Mouse (Mus musculus) liver, embryonic 13.5 days (tissue): ENCODE results near the gene A630023A22Rik. TPM values are rescaled to one million over a fixed set of nuclear protein-coding genes. Genes with fewer than 3 reads are reported as not detected.

Experiments used
- ATAC-seq: fragments of 200-750 bp; cut with Nextera tagmentation; 2 replicates; pipeline ENCODE4 v1.8.0; 2017; ENCODE audit warnings: low read depth, mild to moderate bottlenecking, moderate number of reproducible peaks, moderate library complexity
- DNase-seq: peaks from one replicate; pipeline ENCODE4 v3.0.0; 2022
- H3K27ac ChIP-seq: fragments of 300-500 bp; sonication (generic); 2 replicates; pipeline ENCODE4 v1.5.1; 2015; ENCODE audit warnings: moderate library complexity, mild to moderate bottlenecking, inconsistent platforms
- H3K27me3 ChIP-seq: fragments of 300-500 bp; sonication (generic); 2 replicates; pipeline ENCODE4 v1.6.1; 2015; ENCODE audit warnings: mild to moderate bottlenecking, inconsistent platforms
- H3K36me3 ChIP-seq: fragments of 300-500 bp; sonication (generic); 2 replicates; pipeline ENCODE4 v1.6.1; 2015; ENCODE audit warnings: mild to moderate bottlenecking, inconsistent platforms
- H3K4me1 ChIP-seq: fragments of 300-500 bp; sonication (generic); replicated peaks from 2 replicates; pipeline ENCODE4 v1.6.1; 2015; ENCODE audit warnings: inconsistent platforms
- H3K4me2 ChIP-seq: fragments of 300-500 bp; sonication (generic); 2 replicates; pipeline ENCODE4 v1.6.1; 2015; ENCODE audit warnings: inconsistent platforms, mild to moderate bottlenecking, moderate library complexity
- H3K4me3 ChIP-seq: fragments of 300-500 bp; sonication (generic); replicated peaks from 2 replicates; pipeline ENCODE4 v1.5.1; 2015; ENCODE audit warnings: mild to moderate bottlenecking, inconsistent platforms
- H3K9ac ChIP-seq: fragments of 300-500 bp; sonication (generic); 2 replicates; pipeline ENCODE4 v1.6.1; 2015; ENCODE audit warnings: mild to moderate bottlenecking, inconsistent platforms
- H3K9me3 ChIP-seq: fragments of 300-500 bp; sonication (generic); replicated peaks from 2 replicates; pipeline ENCODE4 v1.6.1; 2016; ENCODE audit warnings: inconsistent platforms
- WGBS: fragments of 180-500 bp; shearing (Covaris S2); methylation state at CpG from one replicate; pipeline ENCODE4 v1.1.7; 2015; ENCODE audit not compliant: insufficient replicate concordance; 5-methylcytosine and 5-hydroxymethylcytosine counted together
- polyA plus RNA-seq: library from polyadenylated mRNA; unstranded; fragments of >200 nt; fragmentation: Nextera tagmentation; extraction: Ambion mirVana; gene quantifications from 2 replicates; pipeline ENCODE4 v1.2.1, GENCODE M21; 2015

The A630023A22Rik gene
- polyA plus RNA-seq, 1 experiment from 2014 or later: not detected

GRCm38 (mm10) chr14:34085731-34086130 lies 16.8 kb downstream of the A630023A22Rik start, which contains the start of gene Anxa8:
Anxa8 (plus strand) TSS chr14:34085981.
- H3K27me3 ChIP-seq: no peaks in the 10 kb centered on the region
- H3K36me3 ChIP-seq: no peaks in the 10 kb centered on the region
- no peak within 1 kb of the TSS for H3K4me2 ChIP-seq
- H3K4me3 ChIP-seq: no peak within 1 kb of the TSS
- H3K9me3 ChIP-seq: no peaks in the 10 kb centered on the region
- WGBS: 45% methylated on average over 4 of the region's 4 CpGs
- no peak for ATAC-seq
- no peak within 1 kb of the TSS for H3K9ac ChIP-seq
- H3K27ac ChIP-seq: no peak within 1 kb of the TSS
- DNase-seq: no peak
- H3K4me1 ChIP-seq: no peaks in the 10 kb centered on the region

GRCm38 (mm10) chr14:34080321-34080997 lies 22.1 kb downstream of the A630023A22Rik start:
- Histone ChIP-seq H3K9ac (no peak overlapping the region), H3K27me3 (no peaks in the 10 kb centered on the region), H3K4me2 (no peak overlapping the region), H3K36me3 (no peaks in the 10 kb centered on the region), H3K9me3 (no peaks in the 10 kb centered on the region), H3K4me3 (no peak overlapping the region), H3K4me1 (no peaks in the 10 kb centered on the region), H3K27ac (no peak overlapping the region)
- 8% methylated on average over 11 of the region's 11 CpGs for WGBS
- DNase-seq (peak; percentile 15), ATAC-seq (0 out of 2 replicates have a peak, but pooled peaks have one; percentile 26)

GRCm38 (mm10) chr14:34078293-34078692 lies 24.3 kb downstream of the A630023A22Rik start:
- H3K9me3 ChIP-seq: no peaks in the 10 kb centered on the region
- no peak overlapping the region for H3K9ac ChIP-seq
- H3K27ac ChIP-seq: no peak overlapping the region
- H3K27me3 ChIP-seq: no peaks in the 10 kb centered on the region
- 43% methylated on average over 4 of the region's 4 CpGs for WGBS
- no peak overlapping the region for H3K4me3 ChIP-seq
- no peaks in the 10 kb centered on the region for H3K4me1 ChIP-seq
- no peaks in the 10 kb centered on the region for H3K36me3 ChIP-seq
- ATAC-seq: no peak
- no peak for DNase-seq
- H3K4me2 ChIP-seq: no peak overlapping the region

DNA sequence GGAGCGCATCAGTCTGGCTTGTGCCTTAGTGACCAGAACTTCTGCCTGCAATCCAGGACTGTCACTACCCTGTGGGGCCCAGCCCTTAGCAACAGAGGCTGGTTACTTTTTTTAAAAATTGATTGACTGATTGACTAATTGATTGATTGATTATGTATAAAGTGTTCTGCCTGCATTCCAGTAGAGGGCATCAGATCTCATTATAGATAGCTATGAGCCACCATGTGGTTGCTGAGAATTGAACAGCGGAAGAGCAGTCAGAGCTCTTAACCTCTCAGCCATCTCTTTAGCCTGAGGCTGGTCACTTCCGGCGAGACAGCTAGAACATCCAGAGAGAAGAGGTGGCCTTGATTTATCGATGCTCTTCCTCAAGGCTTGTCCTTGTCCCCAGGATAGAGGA lies 25.3 kb downstream of the A630023A22Rik start:
- DNase-seq: no peak
- Histone ChIP-seq H3K4me1 (no peaks in the 10 kb centered on the region), H3K4me2 (no peak overlapping the region), H3K27ac (no peak overlapping the region), H3K9me3 (no peaks in the 10 kb centered on the region), H3K36me3 (no peaks in the 10 kb centered on the region), H3K27me3 (no peaks in the 10 kb centered on the region), H3K4me3 (no peak overlapping the region), H3K9ac (no peak overlapping the region)
- no peak for ATAC-seq
- 60% methylated on average over 5 of the region's 5 CpGs for WGBS

DNA sequence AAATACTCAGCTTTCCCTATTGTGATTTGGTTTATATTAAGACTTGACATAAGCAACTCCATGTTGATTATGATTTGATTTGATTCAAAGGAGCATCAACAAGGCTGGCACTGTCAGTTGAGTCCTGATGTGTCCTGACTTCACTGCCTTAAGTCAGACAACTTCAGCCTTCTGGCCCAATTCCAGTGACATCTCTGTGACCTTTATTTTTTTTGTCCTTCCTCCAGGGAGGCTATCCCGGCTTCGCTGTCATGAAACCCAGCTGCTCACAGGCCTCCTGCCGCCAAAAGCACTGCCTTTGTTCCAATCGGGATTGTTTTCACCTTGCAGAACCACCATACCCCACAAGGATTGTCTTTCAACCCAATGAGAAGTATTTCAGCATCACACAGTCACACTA lies 27.2 kb downstream of the A630023A22Rik start:
- Histone ChIP-seq H3K4me1 (no peaks in the 10 kb centered on the region), H3K4me2 (no peak overlapping the region), H3K9ac (no peak overlapping the region), H3K4me3 (no peak overlapping the region), H3K27me3 (no peaks in the 10 kb centered on the region), H3K27ac (no peak overlapping the region), H3K36me3 (no peaks in the 10 kb centered on the region), H3K9me3 (no peaks in the 10 kb centered on the region)
- 45% methylated on average over 4 of the region's 4 CpGs for WGBS
- DNase-seq: no peak
- no peak for ATAC-seq

- whole genome bisulfite sequencing: 64% methylated on average over 6 of the region's 6 CpGs
- Histone ChIP-seq H3K4me1 (no peaks in the 10 kb centered on the region), H3K9ac (no peak overlapping the region), H3K4me3 (no peak overlapping the region), H3K27ac (no peak overlapping the region), H3K9me3 (no peaks in the 10 kb centered on the region), H3K27me3 (no peaks in the 10 kb centered on the region), H3K4me2 (no peak overlapping the region), H3K36me3 (no peaks in the 10 kb centered on the region)
- ATAC-seq: no peak
- DNase-seq: no peak
Observed at GRCm38 (mm10) chr14:34071665-34072064, 30.9 kb downstream of the A630023A22Rik start.

DNA sequence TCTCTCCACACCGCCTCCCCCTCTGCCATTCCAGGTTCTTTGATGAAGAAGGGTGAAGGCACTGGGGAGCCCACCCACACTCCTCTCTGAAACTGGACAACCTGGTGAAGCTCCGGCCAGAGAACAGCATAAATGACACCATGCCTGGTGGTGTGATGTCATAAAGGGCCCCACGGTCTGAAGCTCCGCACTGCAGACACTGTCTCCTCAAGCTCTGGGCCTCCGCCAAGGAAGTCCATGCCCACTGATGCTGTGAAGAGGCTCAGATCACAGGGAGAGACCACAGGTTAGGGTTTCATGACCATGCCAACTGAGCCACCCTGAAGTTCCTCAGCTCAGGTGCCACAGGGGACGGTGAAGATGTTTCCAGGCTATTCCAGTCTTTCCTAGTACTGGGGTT lies 50.0 kb downstream of the A630023A22Rik start, which contains the start of gene Antxrl:
TSS of gene Antxrl (plus strand) at position 192 of the 400 bp plus-strand sequence.
- ATAC-seq: no peak
- no peaks in the 10 kb centered on the region for H3K4me1 ChIP-seq
- WGBS: 75% methylated on average over 6 of the region's 6 CpGs
- H3K9me3 ChIP-seq: no peaks in the 10 kb centered on the region
- no peak for DNase-seq
- no peaks in the 10 kb centered on the region for H3K36me3 ChIP-seq
- H3K4me3 ChIP-seq: no peak within 1 kb of the TSS
- no peak within 1 kb of the TSS for H3K27ac ChIP-seq
- H3K27me3 ChIP-seq: no peaks in the 10 kb centered on the region
- H3K9ac ChIP-seq: no peak within 1 kb of the TSS
- no peak within 1 kb of the TSS for H3K4me2 ChIP-seq

GRCm38 (mm10) chr14:34050101-34050779 lies 52.3 kb downstream of the A630023A22Rik start:
- Histone ChIP-seq H3K4me1 (no peaks in the 10 kb centered on the region), H3K4me2 (no peak overlapping the region), H3K36me3 (no peaks in the 10 kb centered on the region), H3K27ac (no peak overlapping the region), H3K9me3 (no peaks in the 10 kb centered on the region), H3K27me3 (no peaks in the 10 kb centered on the region), H3K9ac (no peak overlapping the region), H3K4me3 (no peak overlapping the region)
- no peak for ATAC-seq
- 54% methylated on average over 5 of the region's 5 CpGs for whole genome bisulfite sequencing
- DNase-seq: no peak

- WGBS: 32% methylated on average over 3 of the region's 3 CpGs
- no peak for ATAC-seq
- H3K4me1 ChIP-seq: no peaks in the 10 kb centered on the region
Observed at GRCm38 (mm10) chr14:34043341-34043740, 59.2 kb downstream of the A630023A22Rik start.

DNA sequence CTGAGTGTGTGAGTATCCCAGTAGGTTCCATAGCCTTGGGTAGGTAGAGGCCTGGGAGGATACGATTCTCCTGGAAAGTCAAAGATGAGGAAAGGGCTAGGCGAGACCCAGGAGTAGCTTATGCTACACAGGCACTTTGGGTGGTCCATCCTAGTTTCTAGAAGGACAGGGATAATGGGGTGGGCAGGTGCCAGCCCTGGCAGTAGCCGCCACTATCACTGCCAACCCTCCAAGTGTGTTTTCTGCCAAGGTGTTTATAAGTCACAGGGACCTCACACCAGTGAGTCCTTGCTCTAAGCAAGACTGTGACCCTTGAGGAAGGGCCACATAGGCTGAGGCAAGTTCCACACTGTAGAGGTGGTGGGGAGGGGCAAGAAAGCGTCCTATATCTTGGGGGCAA lies 61.3 kb downstream of the A630023A22Rik start:
- Histone ChIP-seq H3K4me2 (no peak overlapping the region), H3K9me3 (no peaks in the 10 kb centered on the region), H3K9ac (no peak overlapping the region), H3K4me1 (no peaks in the 10 kb centered on the region), H3K4me3 (no peak overlapping the region), H3K36me3 (no peaks in the 10 kb centered on the region), H3K27ac (no peak overlapping the region), H3K27me3 (no peaks in the 10 kb centered on the region)
- 54% methylated on average over 4 of the region's 4 CpGs for WGBS
- DNase-seq (no peak), ATAC-seq (no peak)

More at GRCm38 (mm10) chr14:34043341-34043740, 59.2 kb downstream of the A630023A22Rik start:
- no peak for DNase-seq
- H3K27ac ChIP-seq: no peak overlapping the region
- no peaks in the 10 kb centered on the region for H3K27me3 ChIP-seq
- no peak overlapping the region for H3K4me2 ChIP-seq
- H3K9me3 ChIP-seq: no peaks in the 10 kb centered on the region
- no peak overlapping the region for H3K4me3 ChIP-seq
- H3K9ac ChIP-seq: no peak overlapping the region
- H3K36me3 ChIP-seq: no peaks in the 10 kb centered on the region

GRCm38 (mm10) chr14:34033841-34034610 lies 68.5 kb downstream of the A630023A22Rik start:
- Histone ChIP-seq H3K27ac (no peak overlapping the region), H3K4me2 (no peak overlapping the region), H3K9ac (no peak overlapping the region), H3K36me3 (no peaks in the 10 kb centered on the region), H3K4me3 (no peak overlapping the region), H3K4me1 (no peaks in the 10 kb centered on the region), H3K9me3 (no peaks in the 10 kb centered on the region), H3K27me3 (no peaks in the 10 kb centered on the region)
- no peak for DNase-seq
- ATAC-seq: no peak
- WGBS: 66% methylated on average over 8 of the region's 8 CpGs
